Mouse (Mus musculus): ENCODE results near the gene Atad2b. TPM values are rescaled to one million over a fixed set of nuclear protein-coding genes. Genes with fewer than 3 reads are reported as not detected.

Gene Atad2b
- polyA plus RNA-seq, 1 experiment from 2014 or later = 9.6 TPM

- Histone ChIP-seq H3K4me3 (no peak overlapping the region), H3K9ac (no peak overlapping the region), H3K27me3 (no peaks in the 10 kb centered on the region), H3K4me2 (no peak overlapping the region), H3K4me1 (peaks cover 8% of the 10 kb centered on the region; the same call in 1 of the 2 replicates), H3K36me3 (peaks cover 52% of the 10 kb centered on the region), H3K27ac (no peak overlapping the region), H3K9me3 (no peaks in the 10 kb centered on the region)
- no peak for ATAC-seq (ENCODE audit: insufficient number of reproducible peaks, low FRiP score, low TSS enrichment, low read depth)
- WGBS = 86% methylated on average over 1 of the region's 1 CpGs
These were observed 171.5 kb downstream of the Atad2b start for GRCm38 (mm10) chr12:5088639-5089038.

Other genes with a start within 250 kb of the Atad2b start
- 0.20 and 0.52 TPM in 2 replicates for gene Fam228a, start 178.9 kb upstream of the Atad2b start, polyA plus RNA-seq (2015; fragmentation: Nextera tagmentation; extraction: Ambion mirVana)
- 3.6 and 3.9 TPM in 2 replicates for gene Pfn4, start 148.3 kb upstream of the Atad2b start, polyA plus RNA-seq (2015; fragmentation: Nextera tagmentation; extraction: Ambion mirVana)
- gene Fam228b, start 148.1 kb upstream of the Atad2b start, polyA plus RNA-seq (2015; fragmentation: Nextera tagmentation; extraction: Ambion mirVana) = 3.6 and 5.1 TPM in 2 replicates
- gene Sf3b6, start 99.8 kb upstream of the Atad2b start, polyA plus RNA-seq (2015; fragmentation: Nextera tagmentation; extraction: Ambion mirVana) = 184 and 205 TPM in 2 replicates
- gene Fkbp1b, start 75.8 kb upstream of the Atad2b start, polyA plus RNA-seq (2015; fragmentation: Nextera tagmentation; extraction: Ambion mirVana) = 14.0 and 15.2 TPM in 2 replicates
- gene Wdcp, start 74.0 kb upstream of the Atad2b start, polyA plus RNA-seq (2015; fragmentation: Nextera tagmentation; extraction: Ambion mirVana) = 13.2 and 17.6 TPM in 2 replicates
- 0.94 and 1.1 TPM in 2 replicates for gene Mfsd2b, start 43.0 kb upstream of the Atad2b start, polyA plus RNA-seq (2015; fragmentation: Nextera tagmentation; extraction: Ambion mirVana)
- gene Ubxn2a, start 9.6 kb upstream of the Atad2b start, polyA plus RNA-seq (2015; fragmentation: Nextera tagmentation; extraction: Ambion mirVana) = 24.6 and 25.6 TPM in 2 replicates

All from limb, embryonic 15.5 days (tissue).